Mouse (Mus musculus): ENCODE measurements around the gene March11.

GRCm38 (mm10) chr15:26292811-26293210 is 16.0 kb upstream of the March11 start:
- no peak for TF ChIP-seq CTCF (IDR thresholded peaks at IDR 0.05; ENCODE audit: low read depth, low read length)
- TF ChIP-seq POLR2A (IDR thresholded peaks at IDR 0.05; ENCODE audit: borderline replicate concordance, low read depth, low read length), result no peak

Data from bone marrow macrophage, adult 2 months (primary cell).